Mouse (Mus musculus): ENCODE results near the gene Bicd2.
A peak's percentile ranks its signal among the peaks of the same experiment; 100 is the strongest.

Bicd2 gene

DNA sequence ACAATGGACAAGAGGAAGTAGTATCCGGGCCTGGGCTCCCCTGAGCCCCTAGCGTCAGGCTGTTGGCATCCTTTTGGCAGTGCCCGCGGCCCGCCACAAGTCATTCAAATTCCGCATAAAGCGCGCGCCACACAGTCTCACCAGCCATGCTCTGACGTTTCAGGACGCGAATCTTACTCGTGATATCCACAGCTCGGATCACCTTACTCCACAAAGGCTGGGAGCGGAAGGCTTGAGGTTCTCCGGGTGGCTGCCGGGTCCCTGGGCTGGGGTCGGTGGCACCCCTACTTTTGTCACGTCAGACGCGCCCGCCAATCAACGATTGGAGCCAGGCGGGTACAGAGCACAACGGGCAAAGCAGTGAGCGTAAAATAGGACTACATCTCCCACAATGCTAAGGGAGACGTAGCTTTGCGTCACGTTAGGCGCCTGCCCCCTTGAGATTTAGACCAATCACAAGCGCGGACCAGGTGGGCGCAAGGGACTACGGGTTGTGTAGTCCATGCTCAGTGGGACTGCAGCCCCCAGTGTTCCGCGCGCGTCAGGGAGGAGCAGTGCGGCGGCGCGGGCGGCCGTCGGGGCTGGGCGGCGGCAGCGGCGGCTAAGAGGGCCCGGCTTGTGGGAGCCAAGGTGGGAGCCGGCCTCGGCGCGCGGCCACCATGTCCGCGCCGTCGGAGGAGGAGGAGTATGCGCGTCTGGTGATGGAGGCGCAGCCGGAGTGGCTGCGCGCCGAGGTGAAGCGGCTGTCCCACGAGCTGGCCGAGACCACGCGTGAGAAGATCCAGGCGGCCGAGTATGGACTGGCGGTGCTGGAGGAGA, at the start of gene Bicd2:
Gene Bicd2 (plus strand): TSS at position 574 of the 819 bp plus-strand sequence.
- DNase-seq: peak; percentile 96 to 98

DNA sequence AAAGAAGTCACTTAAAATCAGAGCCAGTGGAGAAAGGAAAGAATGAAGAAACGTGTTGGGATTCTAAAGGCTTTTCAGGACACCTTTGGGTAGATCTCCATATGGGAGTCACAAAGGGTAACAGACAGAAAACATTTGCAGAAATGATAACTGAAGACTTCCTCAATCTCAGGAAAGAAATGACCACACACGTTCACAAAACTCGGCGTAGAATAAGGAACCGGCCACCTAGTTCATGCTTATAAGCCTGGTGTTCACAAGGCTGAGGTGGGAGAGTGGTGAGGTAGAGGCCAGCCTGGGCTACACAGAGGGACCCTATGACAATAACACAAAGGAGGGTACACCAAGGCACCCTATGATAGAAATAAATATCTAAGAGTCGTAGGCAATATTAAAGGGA, 49.4 kb upstream of the Bicd2 start:
- DNase-seq: no peak

- no peak for DNase-seq
These were observed 47.3 kb upstream of the Bicd2 start for GRCm38 (mm10) chr13:49294108-49294507.

- DNase-seq: no peak
These were observed 45.1 kb upstream of the Bicd2 start for GRCm38 (mm10) chr13:49296270-49296669.

DNA sequence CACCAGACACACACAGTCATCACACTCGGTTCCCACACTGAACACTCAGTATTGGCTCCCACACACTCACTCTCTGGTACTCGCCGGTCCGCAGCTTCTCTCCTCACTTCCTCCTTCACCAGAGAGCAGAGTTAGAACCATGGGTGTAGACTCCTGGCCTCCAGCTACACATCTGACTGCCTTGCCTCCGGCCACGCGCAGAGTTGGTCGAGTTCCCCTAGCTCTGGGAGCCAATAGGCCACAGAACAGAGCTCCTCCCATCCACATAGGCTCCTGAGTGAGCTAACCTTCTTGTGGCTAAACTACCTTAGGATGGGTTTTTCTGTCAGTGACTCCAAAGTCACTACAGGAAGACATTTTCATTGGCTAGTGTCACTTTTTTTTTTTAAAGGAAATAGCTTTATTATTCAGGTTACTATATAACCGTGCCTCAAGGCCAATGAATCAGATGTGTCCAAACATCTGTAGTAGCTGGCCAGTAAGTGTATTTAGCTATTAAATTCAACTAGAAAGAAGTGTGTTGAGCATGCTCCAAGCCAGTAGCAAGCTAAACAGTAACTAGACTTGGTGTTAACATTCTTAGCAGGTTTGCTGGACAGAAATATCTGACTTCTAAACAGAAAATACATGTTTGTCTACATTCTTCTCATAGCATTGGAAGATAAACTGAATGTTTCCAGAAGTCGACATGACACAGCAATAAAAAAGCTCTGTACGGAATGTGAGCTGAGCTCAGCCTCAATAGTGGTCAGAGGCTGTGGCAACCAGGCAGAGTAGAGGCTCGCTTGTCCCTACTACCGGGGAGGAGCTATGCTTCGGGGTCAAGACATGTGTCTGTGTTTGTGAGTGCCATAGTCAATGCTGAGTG, 42.6 kb upstream of the Bicd2 start:
- DNase-seq: peak; percentile 30 to 45

- DNase-seq: no peak
These were observed 40.6 kb upstream of the Bicd2 start for GRCm38 (mm10) chr13:49300771-49301170.

- DNase-seq: peak; percentile 29 to 48
These were observed 34.5 kb upstream of the Bicd2 start for GRCm38 (mm10) chr13:49306771-49307310.

- peak; percentile 68 to 78 for DNase-seq
These were observed 33.9 kb upstream of the Bicd2 start for GRCm38 (mm10) chr13:49307311-49307969.

DNA sequence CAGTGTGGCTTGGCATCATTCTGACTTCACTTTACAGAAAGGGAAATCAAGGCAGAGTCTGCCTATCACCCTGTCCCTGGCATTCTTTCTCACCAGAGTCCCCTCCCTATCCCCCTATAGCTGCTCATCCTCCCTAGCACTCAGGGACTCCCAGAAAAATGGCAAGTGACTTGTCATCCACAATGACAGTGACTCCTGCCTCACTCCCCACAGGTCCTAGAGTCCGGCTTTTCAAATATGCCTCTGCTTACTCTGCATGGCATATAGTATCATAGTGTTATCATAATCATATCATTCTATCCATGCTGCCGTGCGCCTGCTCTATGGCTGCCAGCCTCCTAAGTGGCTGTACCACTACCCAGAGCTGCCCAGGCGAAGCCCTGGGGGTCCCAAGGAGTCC, 33.2 kb upstream of the Bicd2 start:
- no peak for DNase-seq

GRCm38 (mm10) chr13:49308861-49309403, 32.5 kb upstream of the Bicd2 start:
- peak; percentile 39 to 68 for DNase-seq

DNA sequence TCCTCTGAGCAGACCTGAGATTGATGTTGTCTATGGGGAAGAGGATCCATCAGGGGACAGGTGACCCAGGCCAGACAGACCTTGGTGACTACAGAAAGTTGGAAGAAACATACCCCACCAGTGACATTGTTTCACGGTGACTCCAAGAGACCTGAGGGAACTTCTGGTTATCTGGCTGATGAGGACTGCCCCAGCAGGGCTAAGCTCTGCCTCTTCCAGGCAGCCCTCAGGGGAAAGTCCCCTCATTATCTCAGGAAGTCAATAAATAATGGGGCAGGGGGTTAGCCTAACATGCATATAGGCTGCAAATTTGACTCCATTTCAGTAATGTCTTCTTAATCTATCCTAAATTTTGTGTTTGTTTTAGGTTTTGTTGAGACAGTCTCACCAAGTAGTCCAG, 31.9 kb upstream of the Bicd2 start:
- no peak for DNase-seq

GRCm38 (mm10) chr13:49311642-49312041, 29.7 kb upstream of the Bicd2 start:
- DNase-seq: no peak

- DNase-seq: no peak
These were observed 24.8 kb upstream of the Bicd2 start for GRCm38 (mm10) chr13:49316386-49317162.

DNA sequence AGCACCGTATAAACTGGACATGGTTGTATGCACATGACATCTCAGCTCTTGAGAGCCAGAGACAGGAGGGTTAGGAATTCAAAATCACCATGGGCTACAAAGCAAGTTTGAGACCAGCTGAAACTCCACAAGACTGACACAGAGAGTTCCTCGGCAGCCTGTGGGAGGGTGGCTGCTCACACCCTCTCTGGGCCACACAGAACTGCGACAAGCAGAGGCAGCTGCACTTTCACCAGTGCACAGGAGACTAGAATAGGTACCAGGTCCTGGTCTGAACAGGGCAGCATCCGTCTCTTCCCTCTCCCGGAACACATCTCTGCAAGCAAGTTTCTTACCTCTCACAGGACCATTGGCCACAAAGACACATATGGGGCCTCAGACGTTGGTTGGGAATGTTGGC, 23.9 kb upstream of the Bicd2 start:
- DNase-seq: no peak

GRCm38 (mm10) chr13:49317914-49318313, 23.5 kb upstream of the Bicd2 start:
- DNase-seq: no peak

DNA sequence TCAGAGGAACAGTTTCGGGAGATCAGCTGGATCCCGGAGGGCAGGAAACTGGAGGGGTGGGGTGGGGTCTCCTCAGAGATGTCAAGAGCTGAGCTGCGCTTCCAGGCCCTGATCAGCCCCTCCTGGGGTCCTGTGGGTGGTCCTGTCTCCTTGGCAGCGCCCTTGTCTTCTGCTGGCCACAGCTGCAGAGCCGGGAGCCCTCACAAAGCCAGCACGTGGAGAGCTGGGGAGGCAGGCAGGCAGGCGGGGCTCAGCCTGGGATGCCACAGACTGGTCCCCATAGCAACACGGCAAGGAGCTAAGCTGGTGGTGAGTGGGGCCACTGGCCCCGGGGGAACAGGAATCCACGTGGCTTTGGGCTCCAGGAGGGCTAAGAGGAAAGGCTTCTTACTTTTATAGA, 21.3 kb upstream of the Bicd2 start, which contains the start of gene Fgd3:
Gene Fgd3 (minus strand): TSS at position 272 of the 400 bp plus-strand sequence.
- peak in 1 of 2 experiments; percentile 57 for DNase-seq

DNA sequence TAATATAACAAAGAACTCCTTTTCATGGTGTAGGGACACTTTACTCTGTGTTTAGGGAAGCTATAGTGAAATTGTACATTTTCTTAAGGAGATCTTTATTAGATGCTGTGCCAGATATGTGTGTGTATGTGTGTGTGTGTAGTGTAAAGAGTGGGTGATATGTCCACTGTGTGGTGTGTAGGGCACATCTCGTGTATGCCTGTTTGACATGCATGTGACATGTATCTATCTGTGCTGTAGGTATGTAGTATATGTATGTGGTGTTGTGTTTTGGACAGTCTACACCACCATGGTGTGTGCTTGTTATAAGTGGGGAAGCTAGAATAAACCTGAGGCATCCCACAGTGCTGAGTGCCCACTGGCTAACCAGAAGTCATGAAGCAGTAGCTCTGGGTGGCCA, 20.9 kb upstream of the Bicd2 start:
- DNase-seq: no peak

GRCm38 (mm10) chr13:49321452-49321851, 19.9 kb upstream of the Bicd2 start:
- no peak for DNase-seq

- DNase-seq: no peak
These were observed 19.2 kb upstream of the Bicd2 start for GRCm38 (mm10) chr13:49322169-49322568.

- DNase-seq: no peak
These were observed 18.6 kb upstream of the Bicd2 start for GRCm38 (mm10) chr13:49322739-49323138.

DNA sequence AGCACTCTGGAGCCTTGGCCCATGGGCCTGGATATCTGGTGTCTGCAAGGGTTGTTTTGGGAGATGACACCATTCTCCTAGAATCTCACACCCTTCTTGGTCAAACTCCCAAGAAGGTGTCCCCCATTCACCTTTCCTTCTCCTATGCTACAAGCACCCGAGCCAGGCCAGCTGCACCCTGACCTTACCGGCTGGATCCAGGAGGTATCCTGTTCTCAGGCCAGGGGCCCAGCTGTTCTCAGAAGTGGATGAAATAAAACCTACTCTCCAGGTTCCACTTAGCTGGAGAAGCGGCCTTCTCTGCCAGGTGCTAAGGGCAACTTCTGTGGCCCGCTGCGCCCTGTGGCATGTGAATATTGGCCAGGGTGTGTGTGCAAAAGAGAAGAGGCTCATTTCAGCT, 16.5 kb upstream of the Bicd2 start:
- DNase-seq: no peak

Measured in lung, postnatal 4 days (tissue).